Mouse (Mus musculus) kidney, postnatal 25 days (tissue): ENCODE measurements around the gene Uba5.
A peak's percentile ranks its signal among the peaks of the same experiment; 100 is the strongest.

Source experiments
- DNase-seq, 2 experiments: peaks; one replicate each; pipeline ENCODE4 v3.0.0; 2021; ENCODE audit warnings: mixed read lengths in 2 of 2

The Uba5 gene

DNA sequence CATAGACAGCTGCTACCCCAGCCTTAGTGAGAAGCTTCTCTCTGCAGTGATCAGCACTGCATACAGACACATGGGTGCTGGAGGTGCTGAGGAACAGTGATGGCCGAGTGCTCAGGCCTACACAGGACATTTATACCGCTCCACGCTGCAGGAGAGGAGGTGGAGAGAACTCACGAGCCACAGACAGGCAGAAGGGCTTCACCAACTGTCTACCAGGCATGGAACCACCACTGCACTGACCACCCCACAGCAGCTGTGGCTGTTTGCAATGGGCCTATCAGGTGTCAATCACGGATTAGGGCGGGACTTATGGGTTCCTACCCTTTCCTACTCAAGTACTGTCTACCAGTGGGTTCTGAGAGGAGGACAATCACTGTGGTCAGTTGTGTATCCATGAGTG lies 11.9 kb downstream of the Uba5 start:
- no peak for DNase-seq

DNA sequence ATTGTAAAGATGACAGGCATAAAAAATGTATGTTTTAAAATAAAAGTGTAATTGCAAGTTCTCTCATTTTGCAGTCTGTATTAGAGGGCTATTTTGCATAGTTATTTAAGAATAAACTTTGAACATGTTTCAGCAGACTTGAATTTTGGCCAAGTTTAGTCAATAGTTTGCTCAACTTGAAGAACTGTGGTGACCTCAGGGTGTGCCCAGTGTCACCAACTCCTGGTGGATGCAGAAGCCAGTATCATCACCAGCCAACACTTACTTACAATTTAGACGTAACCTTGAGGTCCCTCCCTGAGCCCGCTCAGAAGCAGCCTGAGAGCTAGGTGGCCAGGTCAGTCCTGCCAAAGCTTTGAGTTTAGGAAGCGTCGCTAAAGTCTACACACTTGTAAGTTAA lies 19.3 kb downstream of the Uba5 start:
- peak in 1 of 2 experiments; percentile 56 for DNase-seq

DNA sequence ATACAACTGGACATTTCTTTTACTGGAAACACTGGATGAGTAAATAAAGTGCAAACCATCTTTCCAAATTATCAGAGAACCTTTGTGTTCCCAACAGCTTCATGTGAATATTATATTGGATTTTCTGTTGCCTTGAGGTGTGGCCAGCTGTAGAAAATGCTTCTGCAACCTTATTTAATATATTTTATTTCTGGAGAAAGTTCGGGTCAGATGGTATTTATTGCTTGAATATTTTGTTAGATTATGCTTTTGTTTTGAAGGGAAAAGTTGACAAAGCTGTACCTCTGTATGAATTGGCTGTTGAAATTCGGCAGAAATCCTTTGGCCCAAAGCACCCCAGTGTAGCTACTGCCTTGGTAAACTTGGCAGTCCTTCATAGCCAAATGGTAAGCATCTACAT lies 22.6 kb downstream of the Uba5 start, which contains the start of gene Gm28305:
Gm28305 (plus strand) TSS at position 301 of the 400 bp plus-strand sequence.
- no peak for DNase-seq

DNA sequence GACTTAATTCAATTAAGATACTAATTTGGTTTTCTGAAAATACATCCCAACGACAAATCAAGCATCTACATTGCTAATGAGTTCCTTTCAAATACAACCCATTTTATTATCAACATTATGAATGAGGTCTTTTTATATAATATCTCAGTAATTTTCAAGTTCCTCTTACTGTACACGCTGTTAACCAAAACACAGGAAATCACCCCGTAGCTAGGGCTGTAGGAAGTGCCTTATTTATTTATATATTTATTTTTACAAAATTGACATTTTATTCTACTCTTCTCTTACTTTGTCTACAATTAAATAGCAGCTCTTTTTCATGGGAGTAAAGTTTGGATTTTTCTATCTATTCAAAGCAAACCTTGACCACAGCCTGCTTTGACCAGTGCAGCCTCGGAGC lies 23.2 kb downstream of the Uba5 start:
- no peak for DNase-seq

DNA sequence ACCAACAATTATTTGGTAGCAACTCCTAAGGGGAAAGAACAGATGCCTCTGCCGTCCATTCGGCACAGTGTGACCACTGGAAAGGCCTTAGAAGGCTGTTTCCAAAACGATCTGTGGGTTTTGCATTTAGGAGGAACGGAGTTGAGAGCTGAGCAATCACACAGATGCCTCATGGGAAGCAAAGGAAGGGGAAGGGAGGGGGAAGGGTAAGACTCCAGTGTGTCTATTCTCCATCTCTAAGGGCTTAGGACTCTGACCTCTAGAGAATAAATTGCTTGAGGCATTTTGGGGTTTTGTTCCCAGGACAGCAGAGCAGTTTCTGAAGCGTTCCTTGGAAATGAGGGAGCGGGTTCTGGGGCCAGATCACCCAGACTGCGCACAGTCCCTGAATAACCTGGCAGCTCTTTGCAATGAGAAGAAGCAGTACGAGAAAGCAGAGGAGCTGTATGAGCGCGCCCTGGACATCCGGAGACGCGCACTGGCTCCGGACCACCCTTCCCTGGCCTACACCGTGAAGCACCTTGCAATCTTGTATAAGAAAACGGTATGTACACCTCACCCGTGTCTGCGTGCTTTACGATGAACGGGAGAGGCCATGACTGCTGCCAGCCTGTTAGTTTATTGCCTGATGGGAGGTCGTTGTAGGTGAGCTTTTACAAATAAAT lies 23.8 kb downstream of the Uba5 start:
- no peak for DNase-seq

DNA sequence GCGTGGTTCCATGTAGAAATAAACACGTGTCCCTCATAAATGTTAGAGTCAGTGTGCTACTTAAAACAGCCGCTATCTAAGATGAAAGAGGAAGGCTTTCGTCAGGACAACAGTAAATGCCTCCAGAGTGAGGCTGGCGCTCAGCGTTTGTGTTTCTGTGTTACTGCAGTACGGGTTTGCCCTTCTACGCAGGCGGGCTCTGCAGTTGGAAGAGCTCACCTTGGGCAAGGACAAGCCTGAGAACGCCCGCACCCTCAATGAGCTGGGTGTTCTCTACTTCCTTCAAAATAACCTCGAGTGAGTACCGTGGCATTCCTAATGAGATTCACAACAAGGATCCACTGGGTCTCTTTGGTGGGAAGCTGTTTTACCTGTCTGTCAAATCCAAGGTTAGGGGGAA lies 24.7 kb downstream of the Uba5 start:
- no peak for DNase-seq

DNA sequence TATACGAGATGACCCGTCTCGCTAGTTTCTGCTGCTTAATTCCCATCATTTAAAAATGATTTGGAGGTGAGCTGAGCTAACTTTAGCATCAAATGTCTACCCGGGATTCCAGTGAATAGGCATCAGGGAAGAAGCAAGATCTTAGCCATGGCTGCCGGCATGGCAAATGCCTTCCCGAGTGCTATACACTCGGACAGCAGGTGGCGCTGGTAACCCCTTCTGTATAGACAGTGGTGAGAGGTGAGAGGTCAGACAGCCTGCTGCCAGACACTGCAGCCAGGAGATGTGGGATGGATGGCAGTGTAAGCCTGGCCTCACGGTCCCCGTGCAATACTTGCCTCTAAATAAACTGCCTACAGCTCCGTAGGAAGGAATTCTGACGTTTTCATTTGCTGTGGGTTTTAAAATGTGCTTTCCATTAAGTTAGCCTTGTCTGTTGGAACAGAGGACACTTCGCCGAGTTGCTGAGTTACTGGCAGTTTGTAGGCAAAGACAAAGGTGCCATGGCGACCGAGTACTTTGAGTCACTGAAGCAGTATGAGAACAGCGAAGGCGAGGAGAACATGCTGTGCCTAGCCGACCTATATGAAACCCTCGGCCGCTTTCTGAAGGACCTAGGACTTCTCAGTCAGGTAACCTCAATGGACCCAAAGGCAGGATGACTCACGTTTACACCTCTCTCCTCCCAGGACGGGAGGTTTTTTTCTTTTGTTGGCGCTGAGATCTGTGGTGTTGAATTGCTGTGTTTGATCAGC lies 27.5 kb downstream of the Uba5 start:
- DNase-seq: peak; percentile 82 to 89

DNA sequence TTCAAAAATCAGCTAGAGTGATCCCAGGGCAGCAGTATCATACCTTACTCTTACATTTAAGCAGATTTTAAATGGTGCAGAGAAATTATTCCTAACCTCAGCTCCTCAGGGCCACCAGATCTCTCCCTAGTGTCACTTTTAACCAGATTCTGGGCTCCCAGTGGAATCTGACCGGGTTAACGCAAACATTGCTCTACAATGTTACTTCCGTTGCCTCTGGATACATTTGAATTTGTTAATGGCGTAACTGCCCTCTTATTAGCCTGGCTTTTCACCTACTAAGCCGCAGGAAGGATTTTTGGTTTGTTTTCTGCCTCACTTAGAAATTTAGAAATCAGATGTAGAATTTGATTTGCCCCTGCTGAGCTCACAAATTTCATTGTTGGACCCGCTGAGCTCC lies 28.2 kb downstream of the Uba5 start:
- no peak for DNase-seq

DNA sequence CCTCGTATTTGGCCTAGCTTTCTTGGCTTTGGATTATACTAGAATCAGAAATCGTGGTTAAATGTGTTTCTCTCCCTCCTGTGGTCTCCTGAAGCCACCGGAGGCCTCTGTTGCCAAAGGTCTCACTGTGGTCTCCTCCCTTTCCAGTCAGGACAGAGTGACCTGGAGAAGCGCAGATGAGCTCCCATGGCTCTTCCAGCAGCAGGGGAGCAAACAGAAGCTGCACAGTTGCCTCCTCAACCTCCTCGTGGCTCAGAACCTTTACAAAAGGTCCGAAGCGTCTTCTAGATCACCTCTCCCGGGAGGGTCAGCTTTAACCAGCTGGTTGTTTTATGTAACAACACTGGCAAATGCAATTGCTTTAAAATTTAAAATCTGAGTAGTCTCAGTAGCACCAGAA lies 28.7 kb downstream of the Uba5 start:
- no peak for DNase-seq

DNA sequence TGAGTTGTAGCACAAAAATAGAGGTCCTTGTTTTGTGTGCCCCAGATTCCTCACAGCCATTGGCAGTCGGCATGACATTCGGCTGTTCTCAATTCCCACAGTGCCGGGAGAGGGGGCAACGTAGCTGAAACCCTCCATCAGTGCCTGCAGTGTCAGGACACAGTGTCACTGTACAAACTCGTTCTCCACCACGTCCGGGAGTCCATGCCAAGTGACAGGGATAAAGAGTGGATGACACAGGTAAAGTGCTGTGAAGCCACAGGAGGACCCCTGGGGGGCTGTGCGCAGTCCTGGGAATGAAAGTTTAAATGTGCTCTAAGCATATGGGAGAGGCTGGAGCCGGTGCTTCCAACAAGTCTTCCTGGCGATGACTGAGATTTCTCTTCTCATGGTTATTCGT lies 33.1 kb downstream of the Uba5 start:
- no peak for DNase-seq

DNA sequence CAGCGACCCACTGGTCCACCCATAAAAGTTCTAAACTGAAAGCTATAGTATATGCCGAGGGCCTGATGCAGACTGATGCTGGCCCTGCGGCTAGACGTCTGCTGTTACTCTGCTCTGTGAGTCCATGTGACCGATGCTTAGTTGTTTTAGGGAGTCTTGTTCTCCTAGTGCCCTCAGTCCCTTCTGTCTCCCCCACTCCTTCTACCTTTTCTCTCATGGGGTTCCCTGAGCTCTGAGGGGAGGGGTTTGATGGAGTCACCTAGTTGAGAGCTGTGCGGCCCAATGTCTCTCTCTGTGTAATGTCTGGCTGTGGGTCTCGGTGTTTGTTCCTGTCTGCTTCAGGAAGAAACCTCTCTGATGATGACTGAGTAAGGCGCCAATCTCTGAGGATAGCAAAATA lies 35.7 kb downstream of the Uba5 start:
- no peak for DNase-seq

DNA sequence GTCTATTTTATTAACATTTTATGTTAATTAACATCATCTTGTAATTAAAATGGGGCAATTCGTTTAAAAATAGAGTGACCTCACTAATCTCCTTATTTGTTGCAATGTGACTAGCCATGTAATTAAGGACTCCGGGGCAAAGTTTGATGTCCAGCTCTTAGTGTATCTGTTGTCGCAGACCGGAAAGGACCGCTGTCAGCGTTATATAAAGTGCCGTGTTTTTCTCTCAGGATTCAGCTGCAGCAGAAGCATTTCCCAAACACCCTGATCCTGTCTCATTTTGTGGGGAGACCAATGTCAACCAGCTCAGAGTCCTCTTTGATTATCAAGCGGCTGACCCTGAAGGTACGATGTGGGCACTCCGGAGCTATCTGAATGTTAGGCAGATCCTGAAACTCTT lies 41.9 kb downstream of the Uba5 start:
- no peak for DNase-seq

DNA sequence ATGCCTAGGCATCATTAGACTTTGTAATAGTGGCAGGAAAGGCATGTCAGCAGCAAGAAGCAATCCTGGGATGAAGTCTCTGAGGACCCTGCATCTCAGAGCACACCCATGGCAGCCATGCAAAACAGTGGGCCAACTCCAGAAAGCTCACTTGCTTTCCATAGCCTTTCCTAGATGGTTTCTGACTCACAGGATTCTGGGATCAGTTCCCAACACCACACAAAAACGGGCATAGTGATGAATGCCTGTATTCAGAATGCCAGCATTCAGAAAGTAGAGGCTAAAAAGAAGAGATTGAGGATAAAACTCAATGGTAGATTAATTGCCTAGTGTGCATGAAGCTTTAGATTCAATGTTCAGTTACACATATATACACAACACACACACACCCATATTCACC lies 48.4 kb downstream of the Uba5 start:
- no peak for DNase-seq

DNA sequence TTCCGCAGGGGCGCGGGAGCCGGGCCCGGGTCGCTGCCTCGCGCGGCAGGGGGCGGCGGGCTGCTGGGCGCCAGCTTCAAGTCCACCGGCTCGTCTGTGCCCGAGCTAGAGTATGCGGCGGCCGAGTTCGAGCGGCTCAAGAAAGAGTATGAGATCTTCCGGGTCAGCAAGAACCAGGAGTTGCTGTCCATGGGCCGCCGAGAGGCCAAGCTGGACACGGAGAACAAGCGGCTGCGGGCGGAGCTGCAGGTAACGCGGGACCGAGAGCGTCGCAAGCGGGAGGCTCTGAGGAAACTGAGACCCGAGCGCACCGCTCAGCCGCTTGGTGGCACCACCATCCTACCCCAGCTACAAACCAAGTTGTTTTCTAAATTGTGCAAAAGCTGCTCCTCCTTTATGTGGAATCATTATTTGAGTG lies 60.0 kb downstream of the Uba5 start:
- peak; percentile 72 to 87 for DNase-seq

DNA sequence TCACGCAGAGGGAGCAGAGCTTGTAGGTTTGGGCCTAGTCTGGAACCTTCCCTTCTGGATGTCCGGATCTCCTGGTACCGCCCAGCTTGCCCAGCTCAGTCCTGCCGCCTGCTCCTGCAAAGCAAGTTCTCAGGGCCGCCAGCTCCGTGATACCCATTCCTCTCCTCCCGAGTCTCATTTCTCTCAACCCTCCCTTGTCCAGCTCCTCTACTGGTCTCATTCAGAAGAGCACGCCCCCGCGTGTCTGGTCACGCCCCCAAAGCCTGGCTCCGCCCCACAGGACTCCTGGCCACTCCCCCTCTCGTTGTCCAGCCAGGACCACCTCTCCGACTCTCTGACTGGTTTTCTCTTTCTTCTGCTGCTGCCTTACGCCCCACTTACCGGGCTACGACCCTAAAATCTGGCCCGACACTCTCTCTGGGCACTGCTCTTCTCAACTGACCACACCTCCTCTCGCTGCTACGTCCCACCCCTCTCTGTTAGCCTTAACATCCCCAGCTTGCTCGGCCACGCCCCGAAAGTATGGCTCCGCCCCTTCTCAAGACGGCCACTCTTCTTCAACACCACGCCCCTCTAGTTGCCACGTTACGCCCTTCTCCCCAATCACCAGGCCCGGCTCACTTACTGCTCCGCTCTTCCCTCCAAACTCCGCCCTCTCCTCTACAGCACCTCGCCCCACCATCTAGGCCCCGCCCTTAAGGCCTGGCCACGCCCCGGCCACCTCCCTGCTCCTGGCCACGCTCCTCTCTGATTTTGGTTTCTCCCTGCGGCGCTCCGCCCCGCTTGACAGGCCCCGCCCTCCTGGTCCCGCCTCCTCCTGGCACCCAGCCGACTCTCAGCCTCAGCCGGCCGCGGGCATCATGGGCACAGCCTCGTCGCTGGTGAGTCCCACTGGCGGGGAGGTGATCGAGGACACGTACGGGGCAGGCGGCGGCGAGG lies 60.7 kb downstream of the Uba5 start, which contains the start of gene Nphp3:
Nphp3 (plus strand) TSS at position 624 of the 939 bp plus-strand sequence.
- DNase-seq: peak; percentile 100

DNA sequence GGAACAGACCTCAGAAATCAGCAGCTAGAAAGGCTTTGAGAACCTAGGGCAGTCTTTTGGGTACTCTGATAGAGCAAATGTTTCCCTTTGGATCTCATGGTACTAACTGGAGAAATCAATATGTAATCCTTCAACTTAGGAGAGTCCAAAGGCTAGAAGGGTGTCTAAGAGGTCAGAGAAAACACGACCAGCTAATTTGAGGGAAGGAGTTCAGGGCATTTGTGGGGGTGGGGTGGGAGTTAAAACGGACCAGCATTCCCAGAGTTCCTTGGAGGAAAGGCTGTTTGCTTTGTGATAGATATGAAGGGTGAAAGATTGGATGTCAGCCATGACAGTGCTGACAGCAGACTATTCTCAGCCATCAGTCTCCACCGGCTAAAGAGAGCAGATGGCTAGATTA lies 62.3 kb downstream of the Uba5 start:
- DNase-seq: peak; percentile 71 to 75
